Mouse (Mus musculus) ES-Bruce4 (cell line): Measurements from ENCODE around the gene Rhou.
"Not testable (repeated sequence)": the region's sequence is repeated elsewhere in the genome, so short reads cannot be mapped to it uniquely, and the experiment has no call there.

ENCODE experiments used
- CTCF ChIP-seq: IDR thresholded peaks from one replicate; pipeline ENCODE4 v1.8.1; 2011; ENCODE audit warnings: low read depth, low read length
- POLR2A ChIP-seq: IDR thresholded peaks from one replicate; pipeline ENCODE4 v1.8.1; 2011; ENCODE audit warnings: low read length; ENCODE audit not compliant: insufficient read depth

- not testable (repeated sequence) for TF ChIP-seq CTCF, POLR2A
Observed at GRCm38 (mm10) chr8:123631746-123632145, 22.0 kb upstream of the Rhou start.
